In genomic region chr12:33028708-33029107, GRCm38 (mm10) we compare ENCODE assay signal across 16 mouse cellular contexts.
DNase-seq lines count a peak whose midpoint lies in the region; ATAC-seq lines count a peak whose summit lies in the region.
"Had no signal": no experiment of that assay in that cellular context is flagged by ENCODE, and none has a peak within 500 bp of the region (broad histone marks: within the 10 kb centered on the region; RNA-seq: fewer than 3 reads in every experiment).

No protein-coding gene starts in this region.

- ATAC-seq in forebrain, embryonic 13.5 days, result peak; percentile 29; the same call in 1 of the 2 replicates
- ATAC-seq in forebrain, embryonic 15.5 days (replicated peaks), result no peak; the same call in 1 of the 2 replicates
- ATAC-seq in kidney, embryonic 15.5 days (replicated peaks; ENCODE audit: low FRiP score), result peak; percentile 52
- ATAC-seq: inflammation-experienced regulatory T-cells, adult 6 months; liver, postnatal 0 days had no signal

- H3K4me3 ChIP-seq in forebrain, embryonic 13.5 days, result no peak overlapping the region
- H3K4me3 ChIP-seq in forebrain, embryonic 15.5 days, result no peak overlapping the region
- no peak overlapping the region for H3K4me3 ChIP-seq in kidney, embryonic 15.5 days (replicated peaks)
- H3K4me3 ChIP-seq: embryonic facial prominence, embryonic 12.5 days; limb, embryonic 15.5 days; midbrain, embryonic 12.5 days had no signal

- no peak overlapping the region for H3K4me2 ChIP-seq in forebrain, embryonic 13.5 days
- H3K4me2 ChIP-seq in forebrain, embryonic 15.5 days (replicated peaks), result no peak overlapping the region
- H3K4me2 ChIP-seq in kidney, embryonic 15.5 days, result peak overlapping the region; percentile 15; the same call in 1 of the 2 replicates
- H3K4me2 ChIP-seq: embryonic facial prominence, embryonic 12.5 days; limb, embryonic 15.5 days; midbrain, embryonic 12.5 days had no signal

- WGBS in forebrain, embryonic 13.5 days, result 58% methylated on average over 13 of the region's 13 CpGs
- WGBS in forebrain, embryonic 15.5 days, result 65% methylated on average over 13 of the region's 13 CpGs
- WGBS in kidney, embryonic 15.5 days, result 55% methylated on average over 13 of the region's 13 CpGs

- peaks cover 78% of the 10 kb centered on the region for H3K27me3 ChIP-seq in forebrain, embryonic 13.5 days
- peaks cover 10% of the 10 kb centered on the region; the same call in 1 of the 2 replicates for H3K27me3 ChIP-seq in forebrain, embryonic 15.5 days
- H3K27me3 ChIP-seq in kidney, embryonic 15.5 days, result peaks cover 5% of the 10 kb centered on the region; the same call in 1 of the 2 replicates
- H3K27me3 ChIP-seq: limb, embryonic 15.5 days had no signal

- no peaks in the 10 kb centered on the region for H3K9me3 ChIP-seq in forebrain, embryonic 13.5 days (replicated peaks)
- no peaks in the 10 kb centered on the region for H3K9me3 ChIP-seq in forebrain, embryonic 15.5 days
- H3K9me3 ChIP-seq in kidney, embryonic 15.5 days (replicated peaks), result no peaks in the 10 kb centered on the region
- H3K9me3 ChIP-seq: embryonic facial prominence, embryonic 12.5 days; limb, embryonic 15.5 days; midbrain, embryonic 12.5 days had no signal

- no peak overlapping the region for H3K9ac ChIP-seq in forebrain, embryonic 13.5 days
- no peak overlapping the region for H3K9ac ChIP-seq in forebrain, embryonic 15.5 days (replicated peaks)
- H3K9ac ChIP-seq in kidney, embryonic 15.5 days, result no peak overlapping the region
- H3K9ac ChIP-seq: embryonic facial prominence, embryonic 12.5 days; limb, embryonic 15.5 days; liver, postnatal 0 days; midbrain, embryonic 12.5 days had no signal

- H3K4me1 ChIP-seq in forebrain, embryonic 13.5 days, result peaks cover 30% of the 10 kb centered on the region
- H3K4me1 ChIP-seq in forebrain, embryonic 15.5 days, result peaks cover 38% of the 10 kb centered on the region
- peaks cover 22% of the 10 kb centered on the region for H3K4me1 ChIP-seq in kidney, embryonic 15.5 days

- H3K36me3 ChIP-seq in forebrain, embryonic 13.5 days (ENCODE audit: poor library complexity, severe bottlenecking), result no peaks in the 10 kb centered on the region
- H3K36me3 ChIP-seq in forebrain, embryonic 15.5 days, result no peaks in the 10 kb centered on the region
- no peaks in the 10 kb centered on the region for H3K36me3 ChIP-seq in kidney, embryonic 15.5 days
- H3K36me3 ChIP-seq: embryonic facial prominence, embryonic 12.5 days; limb, embryonic 15.5 days; midbrain, embryonic 12.5 days had no signal

- DNase-seq in kidney, postnatal 25 days, result no peak
- DNase-seq in 3134 (ENCODE audit: extremely low read depth, insufficient read length, low spot score) (peak; percentile 68), MN1 (ENCODE audit: low spot score) (peak; percentile 79), adipocyte (ENCODE audit: low spot score) (no peak)
- no peak for DNase-seq in yolk sac, embryonic 10.5 days (ENCODE audit: low spot score)
- DNase-seq: cerebellum, adult 9-11 months; heart, adult 11 months; liver, postnatal 0 days; thymus, adult 18-20 months had no signal

- no peak overlapping the region; the same call in 1 of the 2 replicates for H3K27ac ChIP-seq in forebrain, embryonic 13.5 days
- no peak overlapping the region for H3K27ac ChIP-seq in forebrain, embryonic 15.5 days (replicated peaks)
- H3K27ac ChIP-seq in kidney, embryonic 15.5 days, result no peak overlapping the region
- H3K27ac ChIP-seq: embryonic facial prominence, embryonic 12.5 days; limb, embryonic 15.5 days; midbrain, embryonic 12.5 days had no signal

Comparison
In these comparisons a context has a peak if more than half of its experiments do, and no peak if none do; other contexts are left out.
1. DNase-seq: peak in 3134 (single experiment) and MN1 (single experiment); none in kidney, postnatal 25 days (0 of 2), yolk sac, embryonic 10.5 days (single experiment) and adipocyte (single experiment).